14 mouse cellular contexts compared by ENCODE assay signal in genomic region chr9:59162954-59163353, GRCm38 (mm10).
DNase-seq lines count a peak whose midpoint lies in the region; ATAC-seq and TF ChIP-seq lines count a peak whose summit lies in the region.
"Had no signal": no experiment of that assay in that cellular context is flagged by ENCODE, and none has a peak within 500 bp of the region (broad histone marks: within the 10 kb centered on the region; RNA-seq: fewer than 3 reads in every experiment).

No protein-coding gene starts in this region.

- no peak overlapping the region for H3K9ac ChIP-seq in hindbrain, embryonic 16.5 days (ENCODE audit: low read depth, low read length)
- no peak overlapping the region for H3K9ac ChIP-seq in neural tube, embryonic 12.5 days
- no peak overlapping the region for H3K9ac ChIP-seq in liver, postnatal 0 days (replicated peaks)
- H3K9ac ChIP-seq: heart, embryonic 13.5 days had no signal

- no peaks in the 10 kb centered on the region for H3K36me3 ChIP-seq in embryonic facial prominence, embryonic 10.5 days (replicated peaks)
- no peaks in the 10 kb centered on the region for H3K36me3 ChIP-seq in hindbrain, embryonic 16.5 days (ENCODE audit: control insufficient read depth, insufficient read depth, low read length)
- H3K36me3 ChIP-seq in neural tube, embryonic 12.5 days: no peaks in the 10 kb centered on the region
- no peaks in the 10 kb centered on the region for H3K36me3 ChIP-seq in liver, postnatal 0 days (replicated peaks; ENCODE audit: insufficient read depth, low read length)
- H3K36me3 ChIP-seq: heart, embryonic 13.5 days had no signal

- TF ChIP-seq CTCF in liver, postnatal 0 days (IDR thresholded peaks at IDR 0.05; ENCODE audit: low read depth): no peak

- H3K27me3 ChIP-seq in embryonic facial prominence, embryonic 10.5 days (replicated peaks; ENCODE audit: low read depth, poor library complexity, severe bottlenecking): no peaks in the 10 kb centered on the region
- no peaks in the 10 kb centered on the region for H3K27me3 ChIP-seq in hindbrain, embryonic 16.5 days (replicated peaks; ENCODE audit: control insufficient read depth, insufficient read depth, low read length)
- H3K27me3 ChIP-seq in neural tube, embryonic 12.5 days (replicated peaks): peaks cover 5% of the 10 kb centered on the region; the same call in 1 of the 2 replicates
- H3K27me3 ChIP-seq in liver, postnatal 0 days (ENCODE audit: insufficient read depth, low read length): no peaks in the 10 kb centered on the region
- H3K27me3 ChIP-seq: CH12.LX; heart, embryonic 13.5 days had no signal

- peak; percentile 70; the same call in 1 of the 2 replicates for ATAC-seq in hindbrain, embryonic 16.5 days
- ATAC-seq in neural tube, embryonic 12.5 days (ENCODE audit: low FRiP score, low read depth): peak; percentile 94
- ATAC-seq in liver, postnatal 0 days: no peak

- H3K4me2 ChIP-seq in hindbrain, embryonic 16.5 days (ENCODE audit: low read length): no peak overlapping the region
- H3K4me2 ChIP-seq in neural tube, embryonic 12.5 days (replicated peaks): no peak overlapping the region
- H3K4me2 ChIP-seq in liver, postnatal 0 days (ENCODE audit: low read depth, low read length): no peak overlapping the region
- H3K4me2 ChIP-seq: heart, embryonic 13.5 days had no signal

- H3K27ac ChIP-seq in embryonic facial prominence, embryonic 10.5 days (replicated peaks): 0 out of 2 replicates have a peak overlapping the region, but pooled peaks have one; percentile 24
- H3K27ac ChIP-seq in hindbrain, embryonic 16.5 days (ENCODE audit: low read depth, low read length): no peak overlapping the region
- H3K27ac ChIP-seq in neural tube, embryonic 12.5 days: no peak overlapping the region
- H3K27ac ChIP-seq in liver, postnatal 0 days (ENCODE audit: low read depth): no peak overlapping the region
- H3K27ac ChIP-seq: heart, embryonic 13.5 days had no signal

- no peak for TF ChIP-seq EP300 in liver, postnatal 0 days (IDR thresholded peaks at IDR 0.05; ENCODE audit: low read depth)

- H3K4me3 ChIP-seq in embryonic facial prominence, embryonic 10.5 days: no peak overlapping the region
- H3K4me3 ChIP-seq in hindbrain, embryonic 16.5 days (ENCODE audit: low read length): no peak overlapping the region
- H3K4me3 ChIP-seq in neural tube, embryonic 12.5 days: no peak overlapping the region
- H3K4me3 ChIP-seq in liver, postnatal 0 days (ENCODE audit: low read depth, low read length): no peak overlapping the region
- H3K4me3 ChIP-seq: erythroblast, embryonic 14.5 days; heart, embryonic 13.5 days had no signal

- WGBS in embryonic facial prominence, embryonic 10.5 days: 47% methylated on average over 4 of the region's 4 CpGs
- WGBS in hindbrain, embryonic 16.5 days: 13% methylated on average over 4 of the region's 4 CpGs
- 8% methylated on average over 4 of the region's 4 CpGs for WGBS in neural tube, embryonic 12.5 days
- 53% methylated on average over 4 of the region's 4 CpGs for WGBS in liver, postnatal 0 days (ENCODE audit: insufficient replicate concordance)

- peaks cover 16% of the 10 kb centered on the region; the same call in 1 of the 2 replicates for H3K4me1 ChIP-seq in embryonic facial prominence, embryonic 10.5 days
- H3K4me1 ChIP-seq in hindbrain, embryonic 16.5 days (ENCODE audit: control insufficient read depth, insufficient read depth, low read depth, low read length): no peaks in the 10 kb centered on the region; the same call in none of the 2 replicates
- H3K4me1 ChIP-seq in neural tube, embryonic 12.5 days: peaks cover 17% of the 10 kb centered on the region
- H3K4me1 ChIP-seq in liver, postnatal 0 days (ENCODE audit: insufficient read depth): no peaks in the 10 kb centered on the region
- H3K4me1 ChIP-seq: heart, embryonic 13.5 days had no signal

- DNase-seq in embryo, embryonic 10.5 days (ENCODE audit: low spot score): peak; percentile 73
- no peak for DNase-seq in embryonic facial prominence, embryonic 10.5 days (ENCODE audit: low spot score)
- no peak for DNase-seq in liver, postnatal 0 days
- no peak for DNase-seq in cerebellum, postnatal 4 days (ENCODE audit: low spot score in 2 of 2)
- no peak for DNase-seq in right cerebral cortex, postnatal 4 days
- DNase-seq: adrenal gland, adult 2 months; lung, adult 18-20 months; right cerebral cortex, postnatal 25 days; thymus, postnatal 14 days had no signal

- H3K9me3 ChIP-seq in embryonic facial prominence, embryonic 10.5 days: no peaks in the 10 kb centered on the region
- no peaks in the 10 kb centered on the region for H3K9me3 ChIP-seq in hindbrain, embryonic 16.5 days (ENCODE audit: control insufficient read depth, low read length)
- no peaks in the 10 kb centered on the region for H3K9me3 ChIP-seq in neural tube, embryonic 12.5 days
- no peaks in the 10 kb centered on the region for H3K9me3 ChIP-seq in liver, postnatal 0 days (ENCODE audit: low read length)
- H3K9me3 ChIP-seq: heart, embryonic 13.5 days had no signal
